Mouse (Mus musculus) hematopoietic stem cell, adult 5-6 weeks (primary cell): ENCODE measurements around the gene Sf1. TPM values are rescaled to one million over a fixed set of nuclear protein-coding genes. Genes with fewer than 3 reads are reported as not detected.
A peak's percentile ranks its signal among the peaks of the same experiment; 100 is the strongest.

Experiments
- ATAC-seq, 2 experiments: fragments of 125-278 bp in 1 of 2; replicated peaks in 1 of 2; 2 replicates each; pipeline ENCODE4 v1.8.0; 2016 to 2017; ENCODE audit warnings: inconsistent platforms in 2 of 2, mild to moderate bottlenecking in 2 of 2, moderate number of reproducible peaks in 2 of 2, low read depth in 1 of 2, moderate TSS enrichment in 1 of 2; ENCODE audit not compliant: low FRiP score in 2 of 2, poor library complexity in 2 of 2, severe bottlenecking in 2 of 2, insufficient read depth in 1 of 2, low TSS enrichment in 1 of 2
- total RNA-seq: library from RNA; stranded (forward); fragments of 172-1452, 232-1000 nt; gene quantifications from 2 replicates; pipeline ENCODE4 v1.2.3, GENCODE M21; 2017

The Sf1 gene
- total RNA-seq, 1 experiment from 2014 or later: 298 TPM

DNA sequence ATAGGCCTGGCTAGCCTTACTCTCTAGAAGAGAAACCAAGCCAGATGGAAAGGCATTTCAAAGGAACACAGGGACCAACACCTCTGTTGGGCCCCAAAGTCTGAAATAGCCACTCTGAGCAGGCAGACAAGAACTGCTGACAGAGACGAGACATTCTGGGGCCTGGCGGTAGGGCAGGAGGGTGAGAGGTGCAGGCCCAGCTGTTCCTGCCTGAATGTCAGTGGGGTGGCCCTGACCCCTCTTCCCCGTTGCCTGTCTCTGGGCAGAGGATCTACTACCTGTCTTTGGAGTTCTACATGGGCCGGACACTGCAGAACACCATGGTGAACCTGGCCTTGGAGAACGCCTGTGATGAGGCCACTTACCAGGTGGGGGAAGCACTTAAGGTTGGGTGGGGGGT lies 21.9 kb downstream of the Sf1 start:
- ATAC-seq: no peak

DNA sequence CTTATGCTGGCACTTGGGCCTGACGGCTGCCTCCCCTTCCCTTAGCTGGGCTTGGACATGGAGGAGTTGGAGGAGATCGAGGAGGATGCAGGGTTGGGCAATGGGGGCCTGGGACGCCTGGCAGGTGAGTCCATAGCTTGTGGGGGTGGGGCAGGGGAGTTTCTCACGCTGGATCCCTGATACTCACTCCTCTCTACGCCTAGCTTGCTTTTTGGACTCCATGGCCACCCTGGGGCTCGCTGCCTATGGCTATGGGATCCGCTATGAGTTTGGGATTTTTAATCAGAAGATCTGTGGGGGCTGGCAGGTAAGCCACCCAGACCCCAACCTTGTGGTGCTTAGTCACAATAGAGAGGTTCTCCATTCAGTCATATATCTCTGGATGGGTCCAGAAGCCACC lies 22.3 kb downstream of the Sf1 start:
- ATAC-seq: no peak

DNA sequence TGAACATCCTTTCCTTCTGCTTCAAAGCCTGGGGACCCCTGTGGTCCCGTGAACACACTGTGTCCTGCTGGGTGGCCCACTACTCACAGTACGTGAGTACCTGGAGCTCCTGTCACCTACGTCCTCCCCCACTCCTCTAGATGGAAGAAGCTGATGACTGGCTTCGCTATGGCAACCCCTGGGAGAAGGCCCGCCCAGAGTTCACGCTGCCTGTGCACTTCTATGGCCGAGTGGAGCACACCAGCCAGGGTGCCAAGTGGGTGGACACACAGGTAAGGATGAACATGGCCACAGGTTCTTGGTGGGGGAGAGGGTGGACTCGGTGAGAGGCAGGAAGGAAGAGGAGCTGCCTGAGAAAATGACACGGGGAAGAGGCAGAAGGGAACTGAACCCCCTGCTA lies 22.7 kb downstream of the Sf1 start:
- ATAC-seq: no peak

DNA sequence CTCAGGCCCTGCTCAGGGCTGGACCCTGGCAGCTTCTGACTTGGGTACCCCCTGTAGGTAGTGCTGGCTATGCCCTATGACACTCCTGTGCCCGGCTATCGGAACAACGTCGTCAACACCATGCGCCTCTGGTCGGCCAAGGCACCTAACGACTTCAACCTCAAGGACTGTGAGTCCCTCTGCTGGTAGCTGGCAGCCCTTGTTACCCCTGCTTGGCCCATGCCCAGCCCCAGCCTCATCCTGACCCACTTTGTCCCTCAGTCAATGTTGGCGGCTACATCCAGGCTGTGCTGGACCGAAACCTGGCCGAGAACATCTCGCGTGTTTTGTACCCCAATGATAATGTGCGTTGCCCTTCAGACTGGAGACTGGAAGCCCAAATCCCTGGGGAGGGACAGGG lies 24.5 kb downstream of the Sf1 start:
- ATAC-seq: 0 out of 4 replicates have a peak, but pooled peaks of 1 of the 2 experiments have one; percentile 15

DNA sequence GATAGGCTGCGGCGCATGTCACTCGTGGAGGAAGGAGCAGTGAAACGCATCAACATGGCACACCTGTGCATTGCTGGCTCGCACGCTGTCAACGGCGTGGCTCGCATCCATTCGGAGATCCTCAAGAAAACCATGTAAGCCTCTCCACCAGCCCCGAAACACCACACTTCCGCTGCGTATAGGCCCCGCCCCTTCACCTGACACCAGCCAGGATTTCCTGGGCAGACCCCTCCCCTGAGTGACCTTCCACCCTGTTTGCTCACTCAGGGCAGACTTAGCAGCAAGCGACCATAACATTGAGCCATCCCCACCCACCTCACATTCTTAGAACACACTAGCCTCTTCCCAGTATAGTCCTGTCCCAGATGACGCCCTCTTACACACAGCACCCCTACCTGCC lies 26.3 kb downstream of the Sf1 start:
- ATAC-seq: peak in 1 of 2 experiments; percentile 22; a peak in 1 of 4 replicates

DNA sequence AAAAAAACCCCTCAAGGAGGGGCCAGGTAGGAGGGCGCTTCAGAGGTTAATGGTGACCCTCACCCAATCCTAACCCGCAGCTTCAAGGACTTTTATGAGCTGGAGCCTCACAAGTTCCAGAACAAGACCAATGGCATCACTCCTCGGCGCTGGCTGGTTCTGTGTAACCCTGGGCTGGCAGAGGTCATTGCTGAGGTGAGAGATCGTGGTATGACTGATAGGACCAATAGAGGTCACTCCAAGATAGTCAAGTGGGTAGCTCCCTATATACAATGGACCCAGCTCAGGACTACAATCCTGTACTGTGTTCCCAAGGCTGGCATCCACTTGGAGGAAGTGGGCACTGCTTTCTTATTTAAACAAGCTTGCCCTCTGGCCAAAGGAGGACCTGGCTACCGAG lies 26.8 kb downstream of the Sf1 start:
- no peak for ATAC-seq

DNA sequence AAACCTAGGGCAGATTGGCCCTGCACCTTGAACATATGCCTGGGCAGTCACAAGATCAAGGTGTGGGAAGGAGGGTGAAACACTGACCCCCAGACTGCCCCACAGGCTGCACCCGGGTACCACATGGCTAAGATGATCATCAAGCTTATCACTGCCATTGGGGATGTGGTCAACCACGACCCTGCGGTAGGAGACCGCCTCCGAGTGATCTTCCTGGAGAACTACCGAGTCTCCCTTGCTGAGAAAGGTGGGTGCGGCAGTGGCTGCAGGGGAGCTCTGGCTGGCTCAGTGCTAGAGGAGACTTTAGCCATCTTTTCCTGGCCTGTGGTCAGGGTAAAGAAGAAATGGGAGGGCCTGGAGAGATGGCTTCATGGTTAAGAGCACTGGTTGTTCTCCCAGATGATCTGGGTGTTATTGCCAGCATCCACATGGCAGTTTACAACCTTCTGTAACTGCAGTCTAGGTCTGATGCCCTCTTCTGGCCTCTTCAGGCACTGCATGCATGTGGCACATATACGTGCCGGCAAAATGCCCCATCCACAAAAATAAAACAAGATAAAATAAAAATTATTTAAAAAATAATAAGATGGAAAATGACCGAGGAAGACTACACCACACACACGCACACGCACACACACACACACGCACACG lies 29.4 kb downstream of the Sf1 start:
- 0 out of 4 replicates have a peak, but pooled peaks of 1 of the 2 experiments have one; percentile 28 for ATAC-seq

DNA sequence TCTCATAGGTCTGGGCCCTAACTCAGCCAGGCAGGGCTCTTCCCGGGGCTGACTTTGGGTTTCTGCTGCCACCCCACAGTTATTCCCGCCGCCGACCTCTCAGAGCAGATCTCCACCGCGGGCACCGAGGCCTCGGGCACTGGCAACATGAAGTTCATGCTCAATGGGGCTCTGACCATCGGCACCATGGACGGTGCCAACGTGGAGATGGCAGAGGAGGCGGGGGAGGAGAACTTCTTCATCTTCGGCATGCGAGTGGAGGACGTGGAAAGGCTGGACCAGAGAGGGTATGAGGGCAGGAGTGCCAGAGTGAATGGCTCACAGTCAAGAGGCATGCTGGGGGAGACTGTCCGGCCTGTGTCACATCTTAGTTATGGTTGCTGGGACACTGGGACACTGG lies 30.1 kb downstream of the Sf1 start:
- ATAC-seq: no peak

DNA sequence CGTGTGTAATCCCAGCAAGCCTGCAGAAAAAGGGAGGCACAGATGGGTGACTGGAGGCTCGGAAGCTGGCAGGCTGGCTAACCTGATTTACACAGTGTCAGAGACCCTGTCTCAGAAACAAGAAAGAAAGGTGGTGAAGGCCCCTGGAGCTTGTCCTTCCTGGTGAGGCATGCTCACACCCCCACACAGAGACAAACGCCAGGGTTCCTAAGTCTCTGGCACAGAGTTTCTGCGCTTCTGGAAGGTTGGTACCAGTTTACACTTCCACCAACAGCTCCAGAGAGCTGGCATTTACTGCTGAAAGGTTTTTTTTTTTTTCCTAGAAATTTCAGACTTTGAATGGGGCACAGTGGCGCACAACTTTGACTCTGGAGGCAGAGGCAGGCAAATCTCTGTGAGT lies 32.7 kb downstream of the Sf1 start:
- no peak for ATAC-seq

DNA sequence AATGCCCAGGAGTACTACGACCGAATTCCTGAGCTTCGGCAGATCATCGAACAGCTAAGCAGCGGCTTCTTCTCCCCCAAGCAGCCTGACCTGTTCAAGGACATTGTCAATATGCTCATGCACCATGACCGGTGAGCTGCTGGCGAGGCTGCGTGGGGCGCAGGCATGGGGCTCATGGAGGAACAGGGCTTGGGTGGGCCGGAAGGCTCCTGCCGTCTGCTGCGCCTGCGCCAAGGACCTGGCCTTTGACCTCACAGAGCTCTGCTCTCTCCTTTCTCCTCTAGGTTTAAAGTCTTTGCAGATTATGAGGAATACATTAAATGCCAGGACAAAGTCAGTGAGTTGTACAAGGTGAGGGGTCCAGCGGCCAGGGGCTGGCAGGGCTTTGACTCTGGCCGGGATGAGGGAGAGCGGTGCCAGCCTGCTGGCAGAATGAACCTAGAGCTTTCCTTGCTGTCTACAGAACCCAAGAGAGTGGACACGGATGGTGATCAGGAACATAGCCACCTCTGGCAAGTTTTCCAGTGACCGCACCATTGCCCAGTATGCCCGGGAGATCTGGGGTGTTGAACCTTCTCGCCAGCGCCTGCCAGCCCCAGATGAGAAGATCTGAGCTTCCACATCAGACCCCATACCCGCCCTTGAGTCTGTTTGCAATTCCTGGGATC lies 34.2 kb downstream of the Sf1 start:
- no peak for ATAC-seq

DNA sequence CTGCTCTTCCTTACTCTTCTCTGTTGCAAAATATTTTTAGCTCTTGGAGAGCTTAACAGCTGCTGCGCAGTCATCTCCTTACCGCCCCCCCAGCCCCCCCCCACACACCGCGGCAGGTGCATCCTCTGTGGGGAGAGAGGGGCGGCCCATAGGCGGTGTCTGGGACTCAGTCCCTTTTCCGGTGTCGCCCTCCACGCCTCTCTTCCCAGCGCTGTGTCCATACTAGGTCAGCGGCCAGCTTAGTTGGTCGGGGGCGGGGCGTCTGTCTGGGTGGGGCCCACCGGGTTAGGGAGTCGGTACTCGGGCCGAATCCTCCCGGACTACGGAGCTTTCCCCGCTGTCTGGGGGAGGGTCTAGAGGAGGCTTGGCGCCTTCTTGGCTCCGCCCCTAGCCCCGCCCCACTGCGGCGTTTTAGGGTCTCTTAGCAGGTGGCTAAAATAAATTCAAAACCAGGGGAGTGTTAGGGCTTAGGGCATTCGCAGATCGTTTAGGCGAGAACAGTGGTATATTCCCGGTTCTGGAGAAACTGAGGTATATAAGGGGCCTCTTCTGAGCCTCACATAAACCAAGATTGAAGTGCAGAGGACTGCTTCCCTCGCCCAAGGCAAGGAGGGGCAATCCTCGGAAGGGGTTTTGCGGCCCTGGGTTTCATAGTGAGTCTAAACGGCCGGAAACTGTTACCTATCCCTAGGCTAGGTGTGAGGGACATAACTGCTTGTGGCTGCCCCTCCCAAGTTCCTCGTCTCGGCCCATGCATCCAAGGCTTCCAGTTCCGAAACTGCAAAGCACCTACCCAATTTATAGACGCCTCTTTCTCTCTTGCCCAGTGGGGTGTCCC lies 35.2 kb downstream of the Sf1 start:
- peak; percentile 48 to 51 for ATAC-seq

DNA sequence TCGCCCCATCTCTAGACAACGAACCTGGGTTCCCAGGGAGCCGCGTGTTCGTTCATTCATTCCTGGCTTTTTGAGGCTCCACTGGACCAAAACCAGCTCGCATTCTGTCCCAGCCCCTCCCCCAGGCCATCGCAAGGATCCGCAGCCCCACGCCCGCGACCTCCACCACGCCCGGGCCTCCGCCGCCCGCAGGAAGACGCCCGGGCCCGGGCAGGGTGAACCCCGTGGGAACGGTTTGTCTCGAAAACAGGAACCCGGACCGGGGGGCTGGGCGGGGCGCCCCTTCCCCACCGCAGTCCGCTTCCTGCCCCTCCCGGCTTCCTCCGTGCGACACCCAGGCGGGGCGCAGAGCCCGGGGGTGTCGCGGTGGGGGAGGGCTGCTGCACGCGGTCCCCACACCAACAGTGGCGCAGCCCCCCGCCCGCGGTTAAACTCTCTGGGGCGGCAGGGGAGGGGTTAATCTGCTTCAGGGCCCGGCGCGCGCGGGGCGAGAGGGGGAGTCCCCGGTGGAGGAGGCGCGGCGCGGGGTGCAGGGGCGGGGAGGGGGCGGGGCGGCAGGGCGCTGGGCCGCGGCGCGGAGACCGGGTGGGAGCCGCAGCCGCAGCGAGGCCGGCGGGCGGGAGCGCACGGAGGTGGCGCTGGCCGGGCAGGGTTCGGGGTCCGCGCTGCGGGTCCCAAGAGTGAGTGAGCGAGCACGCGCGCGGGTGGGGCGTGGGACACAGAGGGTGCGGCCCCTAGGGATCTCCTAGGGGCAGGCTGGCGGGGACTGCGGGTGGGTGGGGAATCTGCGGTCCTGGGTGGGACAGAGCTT lies 36.0 kb downstream of the Sf1 start, which contains the start of gene Rasgrp2:
Gene Rasgrp2, plus strand, starts transcription at position 56 of the 811 bp plus-strand sequence.
- peak; percentile 7 to 16; a peak in 1 of 4 replicates for ATAC-seq

DNA sequence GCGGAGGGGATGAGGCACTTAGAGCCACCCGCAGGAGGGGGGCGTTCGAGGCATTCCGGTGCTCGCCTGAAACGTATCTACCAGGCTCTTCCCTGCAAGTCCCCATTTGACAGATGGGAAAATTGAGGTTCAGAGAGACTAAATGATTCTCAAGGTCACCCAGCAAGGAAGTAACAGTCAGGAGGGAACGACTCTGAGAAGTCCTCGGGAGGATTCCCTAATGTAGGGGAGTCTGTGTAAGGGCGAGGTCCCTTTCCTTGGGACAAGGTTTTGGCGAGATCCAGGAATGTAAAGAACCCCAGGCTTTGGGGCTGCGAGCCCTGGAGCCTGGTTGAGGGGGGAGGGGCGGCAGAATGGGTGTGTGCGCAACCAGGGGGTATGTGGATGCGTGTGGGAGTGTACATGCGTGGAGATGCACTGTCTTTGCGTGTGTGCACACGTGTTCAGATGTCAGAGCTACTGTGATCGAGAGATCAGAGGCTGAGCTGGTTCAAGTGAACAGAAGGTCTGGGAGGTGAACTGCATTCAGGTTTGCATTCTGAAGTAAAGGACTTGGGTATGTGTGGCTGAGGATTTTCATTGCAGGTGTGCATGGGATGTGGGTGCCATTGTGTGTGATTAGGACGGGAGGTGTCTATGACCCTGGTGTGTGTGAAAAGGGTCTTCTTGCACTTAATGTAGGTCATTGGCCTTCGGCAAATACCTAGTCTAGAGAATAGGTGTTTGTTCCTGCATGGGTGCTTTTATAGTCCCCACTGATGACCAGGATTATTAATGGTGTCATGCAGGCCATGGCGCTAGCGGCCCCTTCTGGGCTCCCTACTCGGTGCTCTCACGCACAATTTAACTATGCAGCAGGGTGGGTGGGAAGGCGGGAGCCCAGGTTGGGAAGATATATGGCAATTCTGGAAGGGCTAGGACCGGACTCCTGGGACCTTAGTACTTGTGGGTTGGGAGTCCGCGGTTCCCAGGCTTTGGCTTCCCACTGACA lies 36.9 kb downstream of the Sf1 start:
- ATAC-seq: no peak

DNA sequence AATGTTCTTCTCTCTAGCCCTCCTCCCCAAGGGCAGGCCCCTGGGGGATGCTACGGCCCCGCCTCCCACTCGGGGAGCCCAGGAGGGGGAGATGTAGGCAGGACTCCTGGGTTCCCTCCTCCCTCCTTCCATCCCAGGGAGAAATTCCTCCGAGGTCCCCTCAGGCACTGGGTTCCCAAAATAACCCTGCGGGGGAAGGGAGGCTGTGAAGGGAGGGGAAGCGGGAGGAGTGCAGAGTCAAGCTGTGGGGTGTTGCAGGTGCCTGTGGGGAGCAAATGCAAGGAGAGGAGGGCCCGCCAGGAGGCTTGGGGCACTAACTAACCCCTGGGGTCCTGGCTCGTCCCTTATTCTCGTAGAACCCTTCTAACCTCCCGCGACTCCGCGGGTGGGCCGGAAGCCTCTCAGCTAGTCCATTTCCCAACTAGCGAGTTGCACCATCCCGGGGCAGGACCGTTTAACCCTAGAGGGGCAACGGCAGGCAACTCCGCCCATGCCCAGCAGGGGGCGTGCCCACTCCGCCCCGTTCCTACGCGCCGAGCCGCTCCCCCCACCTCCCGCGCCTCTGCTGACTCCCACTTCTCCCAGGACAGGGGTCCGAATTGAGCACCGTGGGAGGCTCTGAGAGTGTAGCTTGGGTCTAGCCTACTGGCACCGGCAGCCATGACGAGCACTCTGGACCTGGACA lies 37.8 kb downstream of the Sf1 start:
- peak; percentile 52 to 57 for ATAC-seq

DNA sequence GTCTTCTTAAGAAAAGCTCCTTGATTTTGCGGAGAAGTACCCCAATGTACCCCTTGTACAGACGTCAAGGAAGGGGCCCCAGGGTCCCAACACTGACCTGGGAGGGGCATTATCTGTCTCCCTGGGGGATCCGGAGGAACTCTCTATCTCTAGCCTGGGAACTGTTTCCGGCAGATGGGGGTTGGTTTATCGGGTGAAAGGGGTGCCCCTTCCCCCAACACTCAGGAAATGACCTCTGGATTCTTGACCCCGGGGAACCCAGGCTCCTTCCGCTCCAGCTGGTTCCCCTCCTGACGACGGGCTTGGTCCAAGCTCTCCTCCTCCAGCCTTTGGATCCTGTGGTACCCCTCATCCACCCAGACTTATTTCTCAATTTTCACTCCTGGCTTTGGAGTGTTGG lies 38.5 kb downstream of the Sf1 start:
- ATAC-seq: no peak

DNA sequence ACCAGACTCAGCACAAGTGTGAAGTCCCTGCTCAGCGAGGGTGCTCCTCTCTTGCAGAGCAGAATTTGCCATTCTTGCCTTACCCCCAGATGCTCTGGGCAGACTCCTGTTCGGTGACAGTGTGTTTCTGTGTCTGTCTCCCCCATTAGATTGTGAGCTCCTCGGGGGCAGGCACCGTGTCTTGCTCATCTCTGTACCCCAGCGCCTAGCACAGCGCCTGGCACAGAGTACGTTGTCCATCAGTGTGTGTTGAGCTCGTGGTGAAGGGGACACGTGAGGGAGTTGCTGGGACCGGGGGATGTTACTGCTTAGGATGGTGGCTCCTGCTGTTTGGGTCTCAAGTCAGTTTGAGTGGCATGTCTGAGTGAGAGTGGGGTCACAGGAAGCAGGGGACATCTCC lies 40.4 kb downstream of the Sf1 start:
- ATAC-seq: no peak
